Mouse (Mus musculus): ENCODE results near the gene Mphosph9.

- TF ChIP-seq TAL1 (IDR thresholded peaks at IDR 0.05; ENCODE audit: low read length) = no peak
- TF ChIP-seq GATA1 (IDR thresholded peaks at IDR 0.05; ENCODE audit: low read length) = no peak
Observed at GRCm38 (mm10) chr5:124218986-124219385, 108.8 kb downstream of the Mphosph9 start.
